Mouse (Mus musculus) embryonic facial prominence, embryonic 11.5 days (tissue): ENCODE measurements around the gene Osbpl3. TPM values are rescaled to one million over a fixed set of nuclear protein-coding genes. Genes with fewer than 3 reads are reported as not detected.
"Not testable (repeated sequence)": the region's sequence is repeated elsewhere in the genome, so short reads cannot be mapped to it uniquely, and the experiment has no call there.

ENCODE experiments used
- ATAC-seq: fragments of 200-750 bp; cut with Nextera tagmentation; replicated peaks from 2 replicates; pipeline ENCODE4 v1.8.0; 2017; ENCODE audit warnings: low read depth; ENCODE audit not compliant: insufficient number of reproducible peaks, low FRiP score, low TSS enrichment
- DNase-seq: peaks from one replicate; pipeline ENCODE4 v3.0.0-alpha.2; 2015; ENCODE audit warnings: low spot score
- H3K27ac ChIP-seq: fragments of 300-500 bp; sonication (generic); replicated peaks from 2 replicates; pipeline ENCODE4 v1.5.1; 2014; ENCODE audit warnings: mild to moderate bottlenecking, low read depth, low read length, control low read depth
- H3K27me3 ChIP-seq: fragments of 300-500 bp; sonication (generic); 2 replicates; pipeline ENCODE4 v1.6.1; 2014; ENCODE audit warnings: mild to moderate bottlenecking, low read length, moderate library complexity, mixed read lengths; ENCODE audit not compliant: control insufficient read depth, insufficient read depth
- H3K36me3 ChIP-seq: fragments of 300-500 bp; sonication (generic); replicated peaks from 2 replicates; pipeline ENCODE4 v1.6.1; 2014; ENCODE audit warnings: low read depth, mild to moderate bottlenecking, low read length, moderate library complexity, mixed read lengths; ENCODE audit not compliant: control insufficient read depth, insufficient read depth
- H3K4me1 ChIP-seq: fragments of 300-500 bp; sonication (generic); 2 replicates; pipeline ENCODE4 v1.6.1; 2014; ENCODE audit warnings: low read length, mixed read lengths; ENCODE audit not compliant: control insufficient read depth, insufficient read depth
- H3K4me2 ChIP-seq: fragments of 300-500 bp; sonication (generic); 2 replicates; pipeline ENCODE4 v1.6.1; 2014; ENCODE audit warnings: low read depth, mild to moderate bottlenecking, control low read depth, low read length, moderate library complexity
- H3K4me3 ChIP-seq: fragments of 300-500 bp; sonication (generic); 2 replicates; pipeline ENCODE4 v1.5.1; 2014; ENCODE audit warnings: low read depth, low read length, control low read depth
- H3K9ac ChIP-seq: fragments of 300-500 bp; sonication (generic); replicated peaks from 2 replicates; pipeline ENCODE4 v1.6.1; 2014; ENCODE audit warnings: mild to moderate bottlenecking, control low read depth, low read length
- H3K9me3 ChIP-seq: fragments of 300-500 bp; sonication (generic); replicated peaks from 2 replicates; pipeline ENCODE4 v1.6.1; 2016; ENCODE audit warnings: mild to moderate bottlenecking, low read length, inconsistent platforms, mixed read lengths; ENCODE audit not compliant: control insufficient read depth
- WGBS: fragments of 180-500 bp; shearing (Covaris S2); extraction: QIAGEN DNeasy Blood & Tissue Kit; methylation state at CpG from one replicate; pipeline ENCODE4 v1.1.7; 2014; 5-methylcytosine and 5-hydroxymethylcytosine counted together
- polyA plus RNA-seq: library from polyadenylated mRNA; unstranded; fragments of >200 nt; fragmentation: Nextera tagmentation; extraction: Ambion mirVana; gene quantifications from 2 replicates; pipeline ENCODE4 v1.2.1, GENCODE M21; 2014

The Osbpl3 gene
- polyA plus RNA-seq, 1 experiment from 2014 or later = 9.0 TPM

DNA sequence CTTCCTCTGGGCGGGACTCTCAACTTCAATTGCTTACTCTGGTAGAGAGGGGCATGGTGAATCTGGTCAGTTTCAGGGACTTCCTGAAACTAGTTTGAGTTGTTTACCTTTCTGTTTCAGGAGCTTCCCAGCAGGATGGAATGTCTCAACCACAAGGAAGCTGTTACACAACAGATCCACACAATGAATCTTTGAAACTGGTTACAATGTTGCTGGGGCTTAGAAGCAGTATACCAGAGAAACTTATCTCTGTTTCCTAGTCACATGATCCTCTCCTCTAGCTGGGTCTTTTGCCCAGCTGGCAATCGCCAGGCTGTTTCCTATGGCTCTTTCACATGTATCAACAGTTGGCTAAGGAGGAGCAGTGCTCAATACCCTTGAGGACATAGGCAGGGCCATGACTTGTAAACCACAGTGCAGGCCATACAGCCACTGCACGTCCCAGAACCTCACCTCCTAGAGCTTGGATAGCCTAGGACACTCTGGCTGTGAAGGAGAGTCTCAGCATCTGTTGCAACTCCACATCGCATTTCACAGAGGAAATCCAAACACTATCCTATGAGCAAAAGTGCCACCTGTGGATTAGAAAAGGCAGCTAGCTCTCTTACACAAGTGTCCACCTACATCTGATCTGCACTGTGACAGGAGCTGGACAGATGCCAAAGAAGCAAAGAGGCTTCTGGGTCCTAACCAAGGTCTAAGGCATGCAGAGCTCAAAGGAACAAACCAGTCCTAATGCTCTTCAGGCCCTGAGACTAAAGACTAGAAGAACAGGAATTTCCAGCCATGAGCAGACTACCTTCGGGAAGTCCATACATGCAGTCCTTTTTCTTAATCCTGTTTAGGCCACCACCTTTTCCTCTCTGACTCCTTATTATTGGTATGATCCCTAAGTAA lies 14.8 kb downstream of the Osbpl3 start:
- H3K36me3 ChIP-seq = no peaks in the 10 kb centered on the region; the same call in 1 of the 2 replicates
- no peak overlapping the region for H3K27ac ChIP-seq
- ATAC-seq = no peak
- WGBS = 87% methylated on average over 5 of the region's 5 CpGs
- H3K4me2 ChIP-seq = no peak overlapping the region
- no peak overlapping the region for H3K4me3 ChIP-seq
- H3K9me3 ChIP-seq = no peaks in the 10 kb centered on the region
- no peak for DNase-seq
- no peaks in the 10 kb centered on the region for H3K4me1 ChIP-seq
- no peaks in the 10 kb centered on the region for H3K27me3 ChIP-seq
- no peak overlapping the region for H3K9ac ChIP-seq

DNA sequence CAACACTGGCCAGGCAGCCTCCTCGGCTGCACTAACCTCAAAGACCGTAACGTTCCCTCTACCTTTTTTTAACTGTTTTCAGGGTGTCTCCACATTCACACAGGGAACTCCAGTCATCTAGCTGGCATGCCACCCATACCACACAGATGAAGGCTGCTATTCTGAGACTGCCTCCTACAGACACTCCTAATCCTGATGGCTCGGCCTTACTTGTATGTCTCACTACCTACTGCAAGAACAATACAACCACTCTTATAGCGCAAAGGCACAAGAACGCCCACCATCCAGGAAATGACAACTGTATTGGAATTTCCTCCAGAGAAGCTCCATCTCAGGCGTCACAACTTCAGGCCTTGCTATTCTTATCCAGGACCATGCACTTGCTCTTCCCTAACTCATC lies 15.8 kb downstream of the Osbpl3 start:
- Histone ChIP-seq H3K4me2 (no peak overlapping the region), H3K27me3 (no peaks in the 10 kb centered on the region), H3K9me3 (no peaks in the 10 kb centered on the region), H3K9ac (no peak overlapping the region), H3K4me3 (no peak overlapping the region), H3K27ac (no peak overlapping the region), H3K36me3 (no peaks in the 10 kb centered on the region; the same call in 1 of the 2 replicates), H3K4me1 (no peaks in the 10 kb centered on the region)
- no peak for ATAC-seq
- 89% methylated on average over 7 of the region's 7 CpGs for WGBS
- no peak for DNase-seq

DNA sequence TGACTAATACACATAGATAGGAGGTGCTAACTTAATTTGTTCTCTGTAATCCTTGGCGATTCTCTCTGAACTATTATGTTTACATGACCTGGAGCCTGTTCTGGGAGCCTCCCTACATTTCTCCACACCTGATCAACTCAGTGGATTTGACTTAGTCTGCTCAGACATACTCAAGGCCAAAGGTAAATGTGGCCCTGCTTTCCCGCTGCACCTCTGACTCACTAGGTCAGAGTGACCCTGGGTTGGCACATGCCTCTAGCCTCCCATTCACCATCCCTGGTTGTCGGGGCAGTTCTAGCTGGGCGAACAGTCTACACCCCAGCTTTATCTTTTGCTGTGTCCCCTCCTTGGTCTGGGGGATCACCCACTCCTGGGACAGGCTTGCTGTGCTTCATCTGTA lies 17.1 kb downstream of the Osbpl3 start:
- H3K4me3 ChIP-seq, H3K9ac ChIP-seq, H3K36me3 ChIP-seq, H3K9me3 ChIP-seq, H3K4me1 ChIP-seq, H3K27ac ChIP-seq, ATAC-seq, H3K27me3 ChIP-seq, H3K4me2 ChIP-seq, DNase-seq: not testable (repeated sequence)
- 90% methylated on average over 4 of the region's 4 CpGs for WGBS

DNA sequence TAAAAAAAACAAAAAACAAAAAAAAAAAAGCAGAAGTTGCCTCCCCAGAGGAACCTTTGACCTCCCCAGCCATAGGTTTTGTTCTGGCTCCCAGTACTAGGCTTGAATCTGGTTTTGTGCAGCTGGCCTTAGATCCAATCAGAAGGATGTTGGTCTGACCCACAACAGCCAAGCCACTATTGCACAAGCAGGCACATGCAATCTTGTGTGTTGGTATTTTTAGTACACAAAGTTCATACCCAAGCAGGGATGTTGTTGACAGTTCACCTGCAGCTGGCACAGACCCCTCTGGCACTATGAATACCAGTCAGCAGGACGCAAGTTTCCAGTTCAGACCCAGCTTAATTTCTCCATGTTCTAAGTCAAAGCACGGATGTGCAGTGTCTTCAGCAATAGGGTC lies 18.2 kb downstream of the Osbpl3 start:
- H3K36me3 ChIP-seq = no peaks in the 10 kb centered on the region; the same call in 1 of the 2 replicates
- no peak overlapping the region for H3K4me2 ChIP-seq
- 91% methylated on average over 2 of the region's 2 CpGs for WGBS
- no peak overlapping the region for H3K27ac ChIP-seq
- ATAC-seq = no peak
- H3K9ac ChIP-seq = no peak overlapping the region
- no peaks in the 10 kb centered on the region for H3K4me1 ChIP-seq
- no peaks in the 10 kb centered on the region for H3K9me3 ChIP-seq
- no peak for DNase-seq
- no peaks in the 10 kb centered on the region for H3K27me3 ChIP-seq
- no peak overlapping the region for H3K4me3 ChIP-seq

DNA sequence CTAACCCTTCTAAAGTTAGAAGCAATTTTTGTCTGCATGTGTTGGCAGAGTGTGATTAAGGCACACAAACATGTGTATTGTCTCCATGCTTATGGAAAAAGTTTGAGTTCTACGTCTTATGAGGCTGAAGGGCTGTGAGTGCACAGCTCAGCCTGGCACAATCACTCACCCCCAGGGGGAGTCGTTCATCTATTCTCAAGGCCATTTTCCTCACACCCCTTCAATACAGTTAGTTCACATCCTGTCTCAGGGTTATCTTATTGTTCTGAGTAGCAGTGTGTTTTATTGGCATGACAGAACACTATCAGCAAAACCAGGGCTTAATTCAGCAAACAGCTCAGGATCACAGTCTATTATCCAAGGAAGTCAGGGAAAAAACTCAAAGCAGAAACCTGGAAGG lies 19.3 kb downstream of the Osbpl3 start:
- DNase-seq (no peak), ATAC-seq (no peak)
- H3K4me2 ChIP-seq = no peak overlapping the region
- H3K27me3 ChIP-seq = no peaks in the 10 kb centered on the region
- no peak overlapping the region for H3K4me3 ChIP-seq
- H3K9ac ChIP-seq = no peak overlapping the region
- no peaks in the 10 kb centered on the region; the same call in 1 of the 2 replicates for H3K36me3 ChIP-seq
- no peaks in the 10 kb centered on the region for H3K9me3 ChIP-seq
- WGBS = 72% methylated on average over 2 of the region's 2 CpGs
- H3K27ac ChIP-seq = no peak overlapping the region
- H3K4me1 ChIP-seq = no peaks in the 10 kb centered on the region

DNA sequence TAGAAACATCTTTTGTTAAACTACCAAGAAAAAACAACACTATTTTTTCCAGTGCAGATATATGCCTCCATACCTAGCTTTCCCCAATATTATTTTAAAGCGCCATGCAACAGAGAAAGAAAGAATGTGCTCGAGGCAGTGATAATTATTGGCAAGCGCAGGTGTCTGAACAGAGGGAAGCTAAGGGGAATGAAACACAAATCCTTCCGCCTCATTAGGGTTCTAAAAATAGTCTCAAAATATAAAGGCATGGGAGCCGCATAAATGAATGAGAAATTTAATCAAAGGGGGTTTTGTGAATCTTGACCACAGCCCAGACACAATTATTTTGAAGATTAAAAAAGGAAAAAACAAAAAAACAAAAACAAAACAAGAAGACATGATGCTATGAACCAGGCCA lies 23.5 kb downstream of the Osbpl3 start:
- no peaks in the 10 kb centered on the region for H3K9me3 ChIP-seq
- no peak overlapping the region for H3K9ac ChIP-seq
- H3K4me2 ChIP-seq = no peak overlapping the region
- WGBS = 67% methylated on average over 5 of the region's 5 CpGs
- no peak for ATAC-seq
- no peak for DNase-seq
- H3K27me3 ChIP-seq = no peaks in the 10 kb centered on the region
- H3K4me1 ChIP-seq = no peaks in the 10 kb centered on the region
- H3K27ac ChIP-seq = no peak overlapping the region
- H3K36me3 ChIP-seq = no peaks in the 10 kb centered on the region; the same call in 1 of the 2 replicates
- no peak overlapping the region for H3K4me3 ChIP-seq

DNA sequence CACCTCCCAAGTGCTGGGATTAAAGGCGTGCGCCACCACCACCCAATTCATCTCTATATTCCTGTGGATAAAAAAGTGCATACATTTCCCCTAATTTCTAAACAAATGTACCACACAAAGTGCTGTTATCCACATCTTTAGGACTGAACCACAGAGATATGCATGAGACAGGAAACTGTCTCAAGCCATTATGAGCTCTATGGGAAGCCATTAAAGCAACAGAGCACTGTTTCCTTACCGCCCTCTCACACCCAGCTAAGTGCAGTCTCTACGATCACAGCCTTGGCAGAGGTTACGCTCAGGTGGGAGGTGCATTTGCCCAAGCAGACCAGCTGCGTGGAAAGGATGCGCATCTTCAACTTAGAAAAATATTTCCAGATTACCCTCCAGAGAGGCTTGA lies 26.7 kb downstream of the Osbpl3 start:
- H3K36me3 ChIP-seq = no peaks in the 10 kb centered on the region
- H3K4me3 ChIP-seq = no peak overlapping the region
- no peak overlapping the region for H3K4me2 ChIP-seq
- DNase-seq = no peak
- H3K27ac ChIP-seq = no peak overlapping the region
- H3K27me3 ChIP-seq = no peaks in the 10 kb centered on the region
- no peak for ATAC-seq
- no peaks in the 10 kb centered on the region for H3K4me1 ChIP-seq
- no peak overlapping the region for H3K9ac ChIP-seq
- 91% methylated on average over 7 of the region's 7 CpGs for WGBS
- no peaks in the 10 kb centered on the region for H3K9me3 ChIP-seq

DNA sequence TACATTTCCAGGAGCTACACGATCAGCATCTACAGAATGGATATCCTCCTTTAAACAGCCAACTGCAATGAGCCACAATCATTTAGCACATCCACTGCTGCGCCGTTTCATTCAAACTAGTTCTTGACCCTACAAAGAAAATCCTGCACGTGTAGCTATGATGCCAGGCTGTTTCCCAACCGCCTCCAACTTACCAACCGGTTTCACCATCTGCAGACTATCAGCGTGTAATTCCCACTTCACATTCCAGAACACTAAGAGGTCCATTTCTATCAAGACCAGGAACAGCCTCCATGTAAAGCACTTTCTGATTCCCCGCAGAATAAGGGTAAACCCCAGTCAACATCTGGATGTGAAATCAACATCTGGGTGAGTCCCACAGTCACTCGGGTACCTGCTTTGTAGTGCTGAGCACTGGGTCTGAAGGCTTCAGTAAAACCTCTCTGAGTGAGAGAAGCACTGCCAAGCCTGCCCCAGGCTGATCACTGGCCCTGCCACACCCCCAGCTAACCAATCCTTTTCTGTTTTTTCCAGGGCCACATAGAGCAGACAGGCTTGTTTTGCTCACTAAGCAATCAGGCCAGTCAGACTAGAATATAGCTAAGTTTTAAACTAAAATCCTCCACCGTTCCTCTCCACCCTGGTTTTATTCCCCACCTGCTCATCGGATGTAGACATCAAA lies 28.8 kb downstream of the Osbpl3 start:
- Histone ChIP-seq H3K4me3 (no peak overlapping the region), H3K4me2 (no peak overlapping the region), H3K9ac (no peak overlapping the region), H3K27me3 (no peaks in the 10 kb centered on the region), H3K9me3 (no peaks in the 10 kb centered on the region), H3K36me3 (no peaks in the 10 kb centered on the region), H3K4me1 (no peaks in the 10 kb centered on the region), H3K27ac (no peak overlapping the region)
- DNase-seq (no peak), ATAC-seq (no peak)
- 86% methylated on average over 11 of the region's 11 CpGs for whole genome bisulfite sequencing
